Mouse (Mus musculus): ENCODE results near the gene Qrsl1.

DNA sequence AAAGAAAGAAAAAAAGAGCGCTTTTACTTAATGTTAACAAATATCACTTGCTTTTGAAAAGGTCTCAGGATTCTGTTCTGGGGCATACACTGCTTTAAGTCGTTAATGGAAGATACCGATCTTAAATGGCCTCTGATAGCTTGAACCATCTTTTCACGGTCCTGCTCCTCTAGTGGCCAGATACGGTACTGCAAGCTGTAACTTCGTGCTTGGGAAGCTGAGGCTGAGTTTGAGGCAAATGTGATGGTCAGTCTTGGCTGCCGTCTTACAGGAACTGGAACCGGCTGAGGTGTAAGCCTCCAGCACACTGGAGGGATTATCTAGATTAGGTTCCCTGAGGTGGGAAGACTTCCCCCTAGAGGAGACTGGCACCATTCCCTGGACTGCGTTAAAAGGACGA is 30.8 kb downstream of the Qrsl1 start:
- TF ChIP-seq GATA1 (IDR thresholded peaks at IDR 0.05; ENCODE audit: low read length) (peak; percentile 19; the same call in 1 of the 2 replicates), TAL1 (IDR thresholded peaks at IDR 0.05; ENCODE audit: low read length) (no peak)

Measured in erythroblast, embryonic 14.5 days (primary cell).